Mouse (Mus musculus): ENCODE results near the gene Utp6. TPM values are rescaled to one million over a fixed set of nuclear protein-coding genes. Genes with fewer than 3 reads are reported as not detected.
"Not testable (repeated sequence)": the region's sequence is repeated elsewhere in the genome, so short reads cannot be mapped to it uniquely, and the experiment has no call there.

Gene Utp6
- polyA plus RNA-seq, 1 experiment from 2014 or later: 47.3 TPM

- H3K4me3 ChIP-seq (ENCODE audit: low read depth, low read length): no peak overlapping the region
- 82% methylated on average over 3 of the region's 3 CpGs for whole genome bisulfite sequencing (ENCODE audit: insufficient replicate concordance)
These were observed 25.7 kb upstream of the Utp6 start for GRCm38 (mm10) chr11:79987896-79988295.

GRCm38 (mm10) chr11:79986886-79987285 is 24.7 kb upstream of the Utp6 start:
- no peaks in the 10 kb centered on the region for H3K9me3 ChIP-seq (replicated peaks; ENCODE audit: control insufficient read depth, low read length)
- ATAC-seq (replicated peaks; ENCODE audit: insufficient number of reproducible peaks, low FRiP score, low TSS enrichment): no peak
- H3K27me3 ChIP-seq (ENCODE audit: control insufficient read depth, insufficient read depth, low read length): no peaks in the 10 kb centered on the region
- no peak overlapping the region for H3K4me2 ChIP-seq
- H3K9ac ChIP-seq (ENCODE audit: low read depth, low read length): no peak overlapping the region
- H3K4me3 ChIP-seq (ENCODE audit: low read depth, low read length): no peak overlapping the region
- WGBS (ENCODE audit: insufficient replicate concordance): 79% methylated on average over 4 of the region's 4 CpGs
- H3K36me3 ChIP-seq (ENCODE audit: control insufficient read depth, insufficient read depth, low read length): no peaks in the 10 kb centered on the region
- H3K4me1 ChIP-seq (ENCODE audit: control insufficient read depth, insufficient read depth, low read length): no peaks in the 10 kb centered on the region
- no peak overlapping the region for H3K27ac ChIP-seq (ENCODE audit: low read depth, low read length)

More at GRCm38 (mm10) chr11:79987896-79988295, 25.7 kb upstream of the Utp6 start:
- no peak for ATAC-seq (replicated peaks; ENCODE audit: insufficient number of reproducible peaks, low FRiP score, low TSS enrichment)
- Histone ChIP-seq H3K9ac (ENCODE audit: low read depth, low read length) (no peak overlapping the region), H3K9me3 (replicated peaks; ENCODE audit: control insufficient read depth, low read length) (no peaks in the 10 kb centered on the region), H3K27me3 (ENCODE audit: control insufficient read depth, insufficient read depth, low read length) (no peaks in the 10 kb centered on the region), H3K4me1 (ENCODE audit: control insufficient read depth, insufficient read depth, low read length) (no peaks in the 10 kb centered on the region), H3K36me3 (ENCODE audit: control insufficient read depth, insufficient read depth, low read length) (no peaks in the 10 kb centered on the region), H3K4me2 (no peak overlapping the region), H3K27ac (ENCODE audit: low read depth, low read length) (no peak overlapping the region)

DNA sequence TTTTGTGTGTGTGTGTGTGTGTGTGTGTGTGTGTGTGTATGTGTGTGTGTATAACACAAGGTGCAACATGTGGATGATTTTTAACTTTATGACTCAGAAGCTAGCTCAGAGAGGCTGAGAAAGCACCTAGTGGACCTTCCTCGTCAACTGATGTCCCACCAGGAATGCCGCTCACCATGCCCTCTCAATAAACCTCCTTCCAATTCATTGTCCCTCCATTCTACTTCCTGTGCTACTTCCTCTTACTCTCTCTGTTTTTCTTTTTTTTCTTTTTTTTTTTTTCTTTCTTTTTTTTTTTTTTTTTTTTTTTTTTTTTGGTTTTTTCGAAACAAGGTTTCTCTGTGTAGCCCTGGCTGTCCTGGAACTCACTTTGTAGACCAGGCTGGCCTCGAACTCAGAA is 15.6 kb upstream of the Utp6 start:
- H3K27ac ChIP-seq (ENCODE audit: low read depth, low read length); H3K9ac ChIP-seq (ENCODE audit: low read depth, low read length); ATAC-seq (replicated peaks; ENCODE audit: insufficient number of reproducible peaks, low FRiP score, low TSS enrichment); H3K4me2 ChIP-seq; H3K4me1 ChIP-seq (ENCODE audit: control insufficient read depth, insufficient read depth, low read length); H3K36me3 ChIP-seq (ENCODE audit: control insufficient read depth, insufficient read depth, low read length); H3K4me3 ChIP-seq (ENCODE audit: low read depth, low read length); H3K9me3 ChIP-seq (replicated peaks; ENCODE audit: control insufficient read depth, low read length): not testable (repeated sequence)
- WGBS (ENCODE audit: insufficient replicate concordance): 85% methylated on average over 3 of the region's 4 CpGs
- peaks cover 21% of the 10 kb centered on the region for H3K27me3 ChIP-seq (ENCODE audit: control insufficient read depth, insufficient read depth, low read length)

GRCm38 (mm10) chr11:79977061-79977460 is 14.9 kb upstream of the Utp6 start:
- 91% methylated on average over 14 of the region's 14 CpGs for WGBS (ENCODE audit: insufficient replicate concordance)
- not testable (repeated sequence) for H3K36me3 ChIP-seq (ENCODE audit: control insufficient read depth, insufficient read depth, low read length)

DNA sequence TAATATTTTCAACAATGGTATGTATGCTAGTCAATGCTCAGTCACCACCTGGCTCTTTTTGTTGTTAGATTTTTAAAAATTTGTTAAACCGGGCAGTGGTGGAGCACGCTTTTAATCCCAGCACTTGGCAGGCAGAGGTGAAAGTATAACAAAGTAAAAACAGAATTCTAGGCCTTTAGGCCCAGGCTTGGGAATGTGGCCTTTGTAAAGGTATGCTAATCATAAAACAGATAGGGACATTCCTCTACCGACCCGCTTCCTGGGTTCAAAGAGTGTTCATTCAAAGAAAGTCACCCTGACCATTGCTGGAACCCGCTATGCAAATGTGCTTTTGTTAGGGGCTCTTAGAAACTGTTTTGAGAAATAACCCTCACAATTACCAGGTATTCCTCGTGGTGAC is 14.5 kb upstream of the Utp6 start:
- ATAC-seq (replicated peaks; ENCODE audit: insufficient number of reproducible peaks, low FRiP score, low TSS enrichment); H3K4me1 ChIP-seq (ENCODE audit: control insufficient read depth, insufficient read depth, low read length); H3K9ac ChIP-seq (ENCODE audit: low read depth, low read length); H3K4me2 ChIP-seq; H3K36me3 ChIP-seq (ENCODE audit: control insufficient read depth, insufficient read depth, low read length); H3K27ac ChIP-seq (ENCODE audit: low read depth, low read length); H3K4me3 ChIP-seq (ENCODE audit: low read depth, low read length); H3K9me3 ChIP-seq (replicated peaks; ENCODE audit: control insufficient read depth, low read length): not testable (repeated sequence)
- WGBS (ENCODE audit: insufficient replicate concordance): 81% methylated on average over 6 of the region's 6 CpGs
- peaks cover 21% of the 10 kb centered on the region for H3K27me3 ChIP-seq (ENCODE audit: control insufficient read depth, insufficient read depth, low read length)

More at GRCm38 (mm10) chr11:79977061-79977460, 14.9 kb upstream of the Utp6 start:
- H3K9ac ChIP-seq (ENCODE audit: low read depth, low read length); H3K27ac ChIP-seq (ENCODE audit: low read depth, low read length); H3K9me3 ChIP-seq (replicated peaks; ENCODE audit: control insufficient read depth, low read length); ATAC-seq (replicated peaks; ENCODE audit: insufficient number of reproducible peaks, low FRiP score, low TSS enrichment); H3K4me2 ChIP-seq; H3K4me1 ChIP-seq (ENCODE audit: control insufficient read depth, insufficient read depth, low read length); H3K4me3 ChIP-seq (ENCODE audit: low read depth, low read length): not testable (repeated sequence)
- peaks cover 21% of the 10 kb centered on the region for H3K27me3 ChIP-seq (ENCODE audit: control insufficient read depth, insufficient read depth, low read length)

DNA sequence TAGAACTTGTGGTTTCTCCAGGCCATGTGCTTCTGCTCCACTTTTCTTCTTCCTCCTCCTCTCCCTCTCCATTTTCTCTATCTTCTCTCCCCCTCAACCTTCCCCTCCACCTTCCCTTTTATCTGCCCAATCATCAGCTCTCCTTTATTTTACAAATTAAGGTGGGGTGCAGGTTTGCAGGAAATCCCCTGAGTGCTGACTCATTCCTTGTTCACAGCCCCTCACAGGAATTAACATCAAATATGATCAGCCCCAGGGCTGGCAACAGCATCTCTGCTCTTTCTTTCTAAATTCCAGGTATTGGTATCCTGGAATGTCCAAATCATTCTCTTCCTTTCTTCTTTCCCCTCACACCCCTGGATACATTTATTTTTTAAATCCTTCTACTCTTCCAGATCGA is 14.0 kb upstream of the Utp6 start:
- WGBS (ENCODE audit: insufficient replicate concordance): 86% methylated on average over 1 of the region's 1 CpGs
- H3K9me3 ChIP-seq (replicated peaks; ENCODE audit: control insufficient read depth, low read length): no peaks in the 10 kb centered on the region
- no peak for ATAC-seq (replicated peaks; ENCODE audit: insufficient number of reproducible peaks, low FRiP score, low TSS enrichment)
- H3K4me3 ChIP-seq (ENCODE audit: low read depth, low read length): no peak overlapping the region
- no peaks in the 10 kb centered on the region for H3K36me3 ChIP-seq (ENCODE audit: control insufficient read depth, insufficient read depth, low read length)
- H3K27me3 ChIP-seq (ENCODE audit: control insufficient read depth, insufficient read depth, low read length): peaks cover 21% of the 10 kb centered on the region
- H3K27ac ChIP-seq (ENCODE audit: low read depth, low read length): no peak overlapping the region
- H3K4me1 ChIP-seq (ENCODE audit: control insufficient read depth, insufficient read depth, low read length): peaks cover 6% of the 10 kb centered on the region
- no peak overlapping the region for H3K9ac ChIP-seq (ENCODE audit: low read depth, low read length)
- H3K4me2 ChIP-seq: no peak overlapping the region

DNA sequence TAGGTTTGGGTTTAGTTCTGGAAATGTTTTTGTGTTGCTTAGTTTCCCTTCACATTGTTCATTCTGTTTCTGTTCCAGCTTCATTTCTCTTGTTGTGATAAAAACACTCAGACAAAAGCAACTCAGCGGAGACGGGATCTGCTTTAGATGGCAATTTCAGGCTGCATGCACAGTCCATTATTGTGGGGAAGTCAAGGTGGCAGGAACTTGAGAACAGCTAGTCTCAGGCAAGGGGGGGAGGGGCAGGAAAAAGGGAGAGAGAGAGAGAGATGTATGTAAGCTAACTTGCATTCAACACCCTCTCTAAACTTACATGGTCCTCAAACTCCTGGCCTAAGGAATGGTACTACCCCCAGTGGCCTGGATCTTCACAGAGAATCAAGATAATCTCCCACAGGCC is 13.2 kb upstream of the Utp6 start:
- Histone ChIP-seq H3K4me3 (ENCODE audit: low read depth, low read length) (no peak overlapping the region), H3K27ac (ENCODE audit: low read depth, low read length) (no peak overlapping the region), H3K9ac (ENCODE audit: low read depth, low read length) (no peak overlapping the region), H3K4me1 (ENCODE audit: control insufficient read depth, insufficient read depth, low read length) (peaks cover 6% of the 10 kb centered on the region), H3K4me2 (no peak overlapping the region), H3K36me3 (ENCODE audit: control insufficient read depth, insufficient read depth, low read length) (no peaks in the 10 kb centered on the region), H3K27me3 (ENCODE audit: control insufficient read depth, insufficient read depth, low read length) (peaks cover 21% of the 10 kb centered on the region), H3K9me3 (replicated peaks; ENCODE audit: control insufficient read depth, low read length) (no peaks in the 10 kb centered on the region)
- no peak for ATAC-seq (replicated peaks; ENCODE audit: insufficient number of reproducible peaks, low FRiP score, low TSS enrichment)
- WGBS (ENCODE audit: insufficient replicate concordance): 63% methylated on average over 2 of the region's 2 CpGs

DNA sequence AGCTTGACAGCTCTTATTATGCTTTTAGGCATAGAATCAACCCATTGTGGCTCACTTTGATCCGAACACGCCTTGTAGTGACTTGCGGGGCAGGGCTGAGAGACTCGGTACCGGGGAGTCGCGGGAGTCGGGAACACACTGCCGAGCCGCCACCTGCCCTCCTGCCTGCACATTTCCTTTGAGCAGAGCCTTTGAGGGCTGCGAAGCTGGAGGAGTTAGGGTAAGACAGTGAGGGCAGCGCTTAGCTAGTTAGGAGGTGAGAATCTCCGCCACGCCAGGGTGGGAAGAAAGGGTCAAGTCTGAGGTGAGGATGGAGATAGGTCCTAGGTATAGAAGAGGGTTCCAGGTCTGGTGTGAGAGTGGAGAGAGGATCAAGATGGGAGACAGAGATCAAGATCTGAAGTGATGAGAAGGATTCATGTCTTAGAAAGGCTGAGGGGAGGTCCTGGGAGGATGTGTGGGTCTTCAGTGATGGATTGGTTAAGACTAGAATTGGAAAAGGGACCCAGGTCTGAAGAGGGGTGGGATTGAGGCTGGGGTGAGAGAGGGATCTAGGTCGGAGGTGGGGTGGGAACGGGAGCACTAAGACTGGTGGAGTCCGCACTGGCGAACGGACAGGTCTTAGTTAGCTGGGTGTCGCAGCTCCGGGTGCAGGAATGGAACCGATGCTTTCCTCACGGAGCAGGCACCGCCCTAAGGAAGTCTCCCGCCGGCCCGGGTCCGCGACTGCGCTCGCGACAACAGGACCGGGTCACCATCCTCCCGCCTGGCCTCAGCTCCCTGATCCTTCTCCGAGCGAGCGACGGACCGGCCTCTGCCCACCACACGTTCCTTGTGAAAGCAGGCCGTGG is 11.7 kb upstream of the Utp6 start:
- Histone ChIP-seq H3K9ac (ENCODE audit: low read depth, low read length) (peak overlapping the region; percentile 63), H3K9me3 (replicated peaks; ENCODE audit: control insufficient read depth, low read length) (no peaks in the 10 kb centered on the region), H3K27ac (ENCODE audit: low read depth, low read length) (no peak overlapping the region), H3K4me2 (peak overlapping the region; percentile 90), H3K4me3 (ENCODE audit: low read depth, low read length) (peak overlapping the region; percentile 58), H3K27me3 (ENCODE audit: control insufficient read depth, insufficient read depth, low read length) (peaks cover 21% of the 10 kb centered on the region), H3K36me3 (ENCODE audit: control insufficient read depth, insufficient read depth, low read length) (no peaks in the 10 kb centered on the region), H3K4me1 (ENCODE audit: control insufficient read depth, insufficient read depth, low read length) (peaks cover 6% of the 10 kb centered on the region)
- WGBS (ENCODE audit: insufficient replicate concordance): under 1% methylated on average over 41 of the region's 41 CpGs
- no peak for ATAC-seq (replicated peaks; ENCODE audit: insufficient number of reproducible peaks, low FRiP score, low TSS enrichment)

DNA sequence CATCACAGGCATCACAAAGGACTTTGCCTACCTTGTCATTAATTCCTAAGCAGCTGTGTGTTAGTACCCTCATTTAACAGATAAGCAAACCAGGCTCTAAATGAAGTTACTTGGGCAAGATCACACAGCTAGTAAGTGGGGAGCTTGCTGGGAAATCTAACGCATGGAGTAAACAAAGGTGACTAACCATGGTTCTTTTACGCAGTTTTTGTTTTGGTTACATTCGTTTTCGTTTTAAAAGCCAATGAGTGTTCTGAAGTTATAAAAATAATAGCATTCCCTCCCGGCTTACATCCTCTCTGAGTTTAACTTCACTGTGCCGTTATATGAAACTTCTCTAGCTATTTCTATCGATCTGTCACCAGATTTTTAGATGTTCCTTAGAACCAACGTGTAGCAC is 10.9 kb upstream of the Utp6 start:
- H3K36me3 ChIP-seq (ENCODE audit: control insufficient read depth, insufficient read depth, low read length): no peaks in the 10 kb centered on the region
- ATAC-seq (replicated peaks; ENCODE audit: insufficient number of reproducible peaks, low FRiP score, low TSS enrichment): no peak
- peak overlapping the region; percentile 58 for H3K4me3 ChIP-seq (ENCODE audit: low read depth, low read length)
- no peak overlapping the region for H3K9ac ChIP-seq (ENCODE audit: low read depth, low read length)
- peaks cover 21% of the 10 kb centered on the region for H3K27me3 ChIP-seq (ENCODE audit: control insufficient read depth, insufficient read depth, low read length)
- no peaks in the 10 kb centered on the region for H3K9me3 ChIP-seq (replicated peaks; ENCODE audit: control insufficient read depth, low read length)
- no peak overlapping the region for H3K27ac ChIP-seq (ENCODE audit: low read depth, low read length)
- H3K4me2 ChIP-seq: peak overlapping the region; percentile 90
- peaks cover 6% of the 10 kb centered on the region for H3K4me1 ChIP-seq (ENCODE audit: control insufficient read depth, insufficient read depth, low read length)
- WGBS (ENCODE audit: insufficient replicate concordance): 16% methylated on average over 8 of the region's 8 CpGs
